Mouse (Mus musculus): ENCODE results near the gene Pds5b. TPM values are rescaled to one million over a fixed set of nuclear protein-coding genes. Genes with fewer than 3 reads are reported as not detected.
A peak's percentile ranks its signal among the peaks of the same experiment; 100 is the strongest.

Gene Pds5b
- total and polyA plus RNA-seq, 3 experiments: 21.9 to 52.7 (median 46.2) TPM

DNA sequence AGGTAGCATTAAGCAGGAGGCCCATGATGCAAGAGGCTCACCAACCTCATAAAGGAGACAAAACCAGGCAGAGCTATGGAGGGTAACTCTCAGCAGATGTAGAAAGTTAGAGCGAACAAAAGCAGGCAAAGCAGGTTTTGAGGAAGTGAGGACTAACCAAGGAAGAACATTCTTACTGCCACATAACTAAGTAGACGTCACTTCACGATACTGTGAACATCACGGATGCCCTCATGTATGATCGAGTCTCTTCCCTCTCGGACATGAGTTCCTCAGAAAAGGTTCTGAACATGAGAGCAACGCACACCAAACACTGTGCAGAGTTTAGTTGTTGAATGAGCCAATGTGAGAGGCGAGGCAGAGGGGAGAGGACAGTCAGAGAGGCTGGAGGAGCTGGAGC, 163.2 kb downstream of the Pds5b start:
- Histone ChIP-seq H3K9ac (ENCODE audit: control insufficient read depth, low read depth, low read length, poor library complexity, severe bottlenecking) (no peak overlapping the region), H3K27ac (ENCODE audit: control insufficient read depth, low read depth, low read length) (no peak overlapping the region), H3K36me3 (ENCODE audit: control insufficient read depth in 1 of 2, insufficient read depth in 2 of 2, low read length in 2 of 2) (no peaks in the 10 kb centered on the region), H3K9me3 (replicated peaks; ENCODE audit: insufficient read depth, low read length) (no peaks in the 10 kb centered on the region), H3K27me3 (ENCODE audit: control insufficient read depth in 1 of 2, insufficient read depth in 2 of 2, low read length in 2 of 2) (no peaks in the 10 kb centered on the region), H3K4me3 (ENCODE audit: control insufficient read depth in 1 of 2, insufficient read depth in 1 of 2, low read depth in 2 of 2, low read length in 2 of 2) (no peak overlapping the region), H3K79me2 (ENCODE audit: control insufficient read depth, insufficient read depth, low read length, poor library complexity) (no peaks in the 10 kb centered on the region), H3K4me1 (ENCODE audit: control insufficient read depth in 1 of 2, insufficient read depth in 2 of 2, low read length in 2 of 2) (no peaks in the 10 kb centered on the region)
- no peak for DNase-seq (ENCODE audit: low read depth, low spot score)
- TF ChIP-seq POLR2A (IDR thresholded peaks at IDR 0.05; ENCODE audit: control insufficient read depth in 1 of 2, insufficient read depth in 1 of 2, low read depth in 1 of 2, low read length in 2 of 2, poor library complexity in 1 of 2) (no peak), HCFC1 (IDR thresholded peaks at IDR 0.05; ENCODE audit: low read depth, low read length) (no peak), MYB (IDR thresholded peaks at IDR 0.05; ENCODE audit: low read depth, low read length) (no peak), ZMIZ1 (IDR thresholded peaks at IDR 0.05; ENCODE audit: low read depth, low read length) (no peak), CHD2 (IDR thresholded peaks at IDR 0.05; ENCODE audit: low read length) (no peak), GABPA (IDR thresholded peaks at IDR 0.05; ENCODE audit: low read depth, low read length) (no peak), ZC3H11A (IDR thresholded peaks at IDR 0.05; ENCODE audit: low read depth, low read length) (no peak), E2F4 (IDR thresholded peaks at IDR 0.05; ENCODE audit: borderline replicate concordance, low read depth, low read length) (no peak), ZKSCAN1 (IDR thresholded peaks at IDR 0.05; ENCODE audit: low read depth, low read length) (no peak), USF1 (IDR thresholded peaks at IDR 0.05; ENCODE audit: low read depth, low read length) (no peak), KAT2A (conservative IDR thresholded peaks at IDR 0.05; ENCODE audit: low read depth, low read length) (no peak)

GRCm38 (mm10) chr5:150839688-150840541, 166.4 kb downstream of the Pds5b start:
- H3K9me3 ChIP-seq (replicated peaks; ENCODE audit: insufficient read depth, low read length): no peaks in the 10 kb centered on the region
- TF ChIP-seq CHD1 (IDR thresholded peaks at IDR 0.05; ENCODE audit: low read depth, low read length) (no peak), POLR2A (IDR thresholded peaks at IDR 0.05; ENCODE audit: control insufficient read depth in 1 of 2, insufficient read depth in 1 of 2, low read depth in 1 of 2, low read length in 2 of 2, poor library complexity in 1 of 2) (no peak), UBTF (IDR thresholded peaks at IDR 0.05; ENCODE audit: borderline replicate concordance, insufficient read depth, low read depth, low read length) (no peak), MEF2A (IDR thresholded peaks at IDR 0.05; ENCODE audit: extremely low read depth, insufficient replicate concordance, low read depth, low read length, poor library complexity, severe bottlenecking) (no peak), MYC (IDR thresholded peaks at IDR 0.05; ENCODE audit: low read depth, low read length) (no peak), CTCF (IDR thresholded peaks at IDR 0.05 in 2 of 3, conservative IDR thresholded peaks at IDR 0.05 in 1 of 3; ENCODE audit: control insufficient read depth in 1 of 3, insufficient read depth in 1 of 3, low read depth in 2 of 3, low read length in 3 of 3, poor library complexity in 1 of 3, severe bottlenecking in 1 of 3) (no peak), EP300 (IDR thresholded peaks at IDR 0.05; ENCODE audit: low read depth in 1 of 2, low read length in 2 of 2) (no peak), POLR2AphosphoS5 (IDR thresholded peaks at IDR 0.05; ENCODE audit: borderline replicate concordance, low read depth, low read length) (no peak), ETS1 (IDR thresholded peaks at IDR 0.05; ENCODE audit: low read depth, low read length) (no peak), NELFE (IDR thresholded peaks at IDR 0.05; ENCODE audit: low read depth, low read length) (no peak), ZC3H11A (IDR thresholded peaks at IDR 0.05; ENCODE audit: low read depth, low read length) (no peak), MAZ (IDR thresholded peaks at IDR 0.05; ENCODE audit: low read depth, low read length) (no peak)
- H3K9ac ChIP-seq (ENCODE audit: control insufficient read depth, low read depth, low read length, poor library complexity, severe bottlenecking): no peak overlapping the region
- no peaks in the 10 kb centered on the region for H3K4me1 ChIP-seq (ENCODE audit: control insufficient read depth in 1 of 2, insufficient read depth in 2 of 2, low read length in 2 of 2)
- H3K4me3 ChIP-seq (ENCODE audit: control insufficient read depth in 1 of 2, insufficient read depth in 1 of 2, low read depth in 2 of 2, low read length in 2 of 2): no peak overlapping the region
- no peaks in the 10 kb centered on the region; a peak in 1 of 4 replicates for H3K27me3 ChIP-seq (ENCODE audit: control insufficient read depth in 1 of 2, insufficient read depth in 2 of 2, low read length in 2 of 2)
- H3K27ac ChIP-seq (ENCODE audit: control insufficient read depth, low read depth, low read length): no peak overlapping the region
- peak; percentile 53 for DNase-seq (ENCODE audit: low read depth, low spot score)
- no peaks in the 10 kb centered on the region for H3K36me3 ChIP-seq (ENCODE audit: control insufficient read depth in 1 of 2, insufficient read depth in 2 of 2, low read length in 2 of 2)
- no peaks in the 10 kb centered on the region for H3K79me2 ChIP-seq (ENCODE audit: control insufficient read depth, insufficient read depth, low read length, poor library complexity)
